Mouse (Mus musculus): ENCODE measurements around the gene Hook2.
A peak's percentile ranks its signal among the peaks of the same experiment; 100 is the strongest.

The Hook2 gene

DNA sequence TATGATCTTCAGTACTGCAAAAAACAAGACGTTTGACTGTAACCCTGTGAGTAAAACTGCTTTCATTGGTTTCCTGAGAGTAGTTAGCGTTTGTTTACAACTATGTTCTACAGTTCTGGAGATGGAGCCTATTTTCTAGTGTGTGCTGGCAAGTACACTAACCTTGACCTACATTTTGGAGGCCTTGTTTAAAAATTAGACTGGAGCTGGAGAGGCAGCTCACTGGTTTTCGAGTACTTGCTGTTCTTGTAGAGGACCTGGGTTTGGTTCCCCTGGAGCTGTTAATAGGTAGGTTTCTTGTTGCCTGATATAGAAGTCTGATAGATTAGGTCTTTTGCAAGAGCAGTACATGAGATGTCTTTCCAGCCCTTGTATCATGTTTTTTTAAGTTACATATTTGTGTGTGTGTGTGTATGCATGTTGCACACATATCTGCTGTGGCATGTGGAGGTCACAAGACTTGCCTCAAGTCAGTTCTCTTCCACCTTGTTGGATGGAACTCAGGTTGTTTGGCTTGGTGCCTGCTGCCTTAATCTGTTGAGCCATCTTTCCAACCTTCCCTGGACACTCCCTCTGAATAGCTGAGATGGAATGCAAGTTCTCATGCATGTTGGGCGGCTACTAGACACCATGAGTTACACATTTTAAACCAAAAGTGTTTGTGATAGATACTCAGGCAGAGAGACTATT, 42.4 kb downstream of the Hook2 start:
- DNase-seq (ENCODE audit: low read depth): no peak

DNA sequence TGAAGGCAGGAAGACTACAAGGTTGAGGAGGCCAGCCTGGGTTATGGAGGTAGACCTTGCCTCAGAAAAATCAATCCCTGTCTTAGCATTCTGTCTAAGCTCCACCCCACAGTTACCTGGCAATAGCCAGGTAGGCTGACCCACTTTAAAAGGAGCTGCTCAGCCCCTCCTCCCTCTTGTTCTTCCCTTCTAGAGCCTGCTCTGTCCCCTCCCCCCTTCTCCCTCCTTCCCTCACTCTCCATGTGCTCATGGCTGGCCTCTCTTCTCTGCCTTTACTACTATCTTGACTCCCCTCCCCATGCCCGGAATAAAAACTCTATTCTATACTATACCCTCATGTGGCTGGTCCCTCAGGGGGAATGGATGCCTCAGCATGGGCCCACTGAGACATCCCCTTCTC, 43.5 kb downstream of the Hook2 start:
- DNase-seq (ENCODE audit: low read depth): no peak

DNA sequence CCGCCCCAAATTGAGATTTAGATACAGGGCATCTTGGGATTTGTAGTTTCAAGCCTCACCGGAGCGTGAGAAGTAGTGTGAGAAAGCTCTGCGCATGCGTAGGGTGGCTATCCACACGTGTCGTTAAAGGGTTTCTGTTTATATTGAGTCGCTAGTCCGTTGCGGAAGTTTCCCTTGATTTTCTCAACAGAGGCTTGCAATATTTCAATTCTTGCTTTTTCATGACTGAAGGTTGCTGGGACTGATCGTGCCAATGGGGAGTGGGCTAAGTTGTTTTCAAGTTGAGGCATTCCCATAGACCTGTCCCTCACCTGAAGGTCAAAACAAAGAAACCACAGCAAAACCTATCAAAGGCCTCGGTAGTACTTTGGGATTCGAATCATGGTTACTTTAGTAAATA, 44.4 kb downstream of the Hook2 start:
- no peak for DNase-seq (ENCODE audit: low read depth)

DNA sequence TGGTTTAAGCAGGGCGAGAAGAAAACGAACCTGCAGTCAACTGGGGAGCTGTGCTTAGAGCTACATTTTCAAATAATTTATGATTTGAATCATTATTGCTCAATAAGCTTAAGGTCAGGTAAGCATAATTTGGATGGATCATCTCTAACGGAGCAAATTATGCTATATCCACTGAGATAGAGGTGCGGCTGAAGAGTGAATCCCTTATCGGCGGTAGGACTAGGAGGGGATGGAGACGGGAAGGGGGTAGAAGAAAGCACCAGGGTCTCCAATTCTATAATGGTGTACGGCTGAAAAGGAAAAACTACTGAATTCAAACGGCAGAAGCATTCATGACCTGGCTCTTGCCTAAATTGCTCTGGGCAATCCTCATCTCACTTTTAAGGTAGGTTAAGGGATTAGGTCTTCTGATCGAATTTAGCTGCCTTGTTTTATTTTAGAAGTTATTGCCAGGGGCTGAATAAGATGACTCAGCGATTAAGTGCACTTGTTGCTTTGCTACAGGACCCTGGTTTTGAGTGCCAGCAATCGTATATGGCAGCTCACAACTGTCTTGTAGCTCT, 44.8 kb downstream of the Hook2 start:
- no peak for DNase-seq (ENCODE audit: low read depth)

DNA sequence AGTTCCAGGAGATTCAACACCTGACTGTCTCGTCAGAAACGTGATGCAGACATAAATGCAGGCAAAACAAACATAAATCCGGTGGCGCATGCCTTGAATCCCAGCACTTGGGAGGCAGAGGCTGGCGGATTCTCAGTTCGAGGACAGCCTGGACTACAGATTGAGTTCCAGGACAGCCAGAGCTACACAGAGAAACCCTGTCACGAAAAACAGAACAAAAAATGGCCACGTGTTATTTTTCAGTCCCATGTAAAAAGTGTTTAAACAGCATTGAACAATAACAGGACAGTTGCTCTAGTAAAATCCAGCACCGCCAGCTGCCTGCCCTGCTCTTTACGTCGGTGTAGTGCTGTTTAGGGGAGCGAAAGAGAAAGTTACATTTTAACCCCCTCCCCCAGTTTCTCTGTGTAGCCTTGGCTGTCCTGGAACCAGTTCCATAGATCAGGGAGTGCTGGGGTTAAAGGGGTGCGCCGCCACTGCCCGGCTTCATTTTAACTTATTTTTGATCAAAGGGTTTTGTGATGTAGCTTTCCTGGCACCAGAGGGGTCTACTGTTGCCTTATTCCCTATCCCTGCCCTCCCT, 45.4 kb downstream of the Hook2 start:
- DNase-seq (ENCODE audit: low read depth): peak; percentile 68

DNA sequence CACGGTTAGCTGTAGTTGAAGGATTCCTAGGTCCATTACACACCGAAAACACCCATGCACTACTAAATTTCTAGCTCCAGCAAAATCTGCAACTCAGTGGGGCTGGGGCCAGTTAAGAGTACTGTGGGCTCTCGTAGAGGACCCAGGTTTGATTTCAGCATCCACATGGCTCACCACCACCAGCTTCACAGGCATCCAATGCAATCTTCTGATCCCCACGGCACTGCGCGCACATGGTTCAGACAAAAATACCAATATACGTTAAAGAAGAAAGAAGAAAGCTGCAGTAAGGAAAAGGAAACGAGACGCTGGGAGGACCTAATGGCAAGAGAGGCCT, 45.9 kb downstream of the Hook2 start:
- DNase-seq (ENCODE audit: low read depth): no peak

DNA sequence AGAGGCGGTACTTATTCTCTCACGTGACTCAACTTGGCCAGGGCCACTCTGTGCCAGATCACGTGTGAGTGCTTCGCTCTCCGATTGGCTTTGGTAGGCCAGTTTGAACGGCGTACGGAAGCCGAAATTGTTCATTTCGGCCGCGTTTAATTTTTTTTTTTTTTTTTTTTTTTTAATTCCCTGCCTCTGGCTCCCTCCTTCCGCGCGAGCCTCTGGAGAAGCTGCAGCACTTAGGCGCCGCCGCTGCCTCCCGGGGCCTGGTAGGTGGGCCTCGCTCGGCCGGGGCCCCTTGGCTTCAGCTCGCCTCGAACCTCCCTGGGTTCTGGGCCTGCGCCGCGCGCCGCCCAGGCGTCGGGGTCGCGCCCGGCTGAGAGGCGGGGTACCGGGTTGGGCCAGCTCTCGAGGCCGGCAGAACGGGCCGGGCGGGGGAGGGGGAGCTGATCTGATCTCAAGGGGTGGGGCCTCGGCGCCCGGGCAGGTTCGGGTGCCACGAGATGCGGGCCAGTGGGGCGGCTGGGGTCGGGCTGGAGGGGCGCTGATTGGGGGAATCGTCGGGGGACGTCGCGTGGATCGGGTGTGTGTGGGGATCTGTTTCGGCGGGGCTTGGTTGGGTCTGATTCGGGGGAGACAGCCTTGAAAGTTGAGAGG, 46.4 kb downstream of the Hook2 start, which contains the start of gene Tnpo2:
Tnpo2 (plus strand) TSS at position 198 of the 648 bp plus-strand sequence.
- DNase-seq (ENCODE audit: low read depth): peak; percentile 99

DNA sequence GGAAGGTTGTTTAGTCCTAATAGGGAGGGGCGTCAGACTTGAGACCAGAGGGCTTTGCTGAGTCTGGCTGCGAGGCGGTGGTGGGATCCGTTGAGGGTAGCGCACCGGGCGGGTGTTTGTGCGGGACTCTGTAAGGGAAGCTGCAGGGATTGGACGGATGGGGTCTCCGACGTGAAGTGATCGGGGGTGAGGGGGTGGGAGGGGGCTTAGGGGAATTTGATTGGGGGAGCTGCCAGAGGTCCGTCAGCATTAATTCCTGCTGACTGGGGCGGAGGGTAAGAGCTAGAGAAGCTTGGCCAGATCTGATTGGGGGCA, 46.9 kb downstream of the Hook2 start:
- DNase-seq (ENCODE audit: low read depth): no peak

DNA sequence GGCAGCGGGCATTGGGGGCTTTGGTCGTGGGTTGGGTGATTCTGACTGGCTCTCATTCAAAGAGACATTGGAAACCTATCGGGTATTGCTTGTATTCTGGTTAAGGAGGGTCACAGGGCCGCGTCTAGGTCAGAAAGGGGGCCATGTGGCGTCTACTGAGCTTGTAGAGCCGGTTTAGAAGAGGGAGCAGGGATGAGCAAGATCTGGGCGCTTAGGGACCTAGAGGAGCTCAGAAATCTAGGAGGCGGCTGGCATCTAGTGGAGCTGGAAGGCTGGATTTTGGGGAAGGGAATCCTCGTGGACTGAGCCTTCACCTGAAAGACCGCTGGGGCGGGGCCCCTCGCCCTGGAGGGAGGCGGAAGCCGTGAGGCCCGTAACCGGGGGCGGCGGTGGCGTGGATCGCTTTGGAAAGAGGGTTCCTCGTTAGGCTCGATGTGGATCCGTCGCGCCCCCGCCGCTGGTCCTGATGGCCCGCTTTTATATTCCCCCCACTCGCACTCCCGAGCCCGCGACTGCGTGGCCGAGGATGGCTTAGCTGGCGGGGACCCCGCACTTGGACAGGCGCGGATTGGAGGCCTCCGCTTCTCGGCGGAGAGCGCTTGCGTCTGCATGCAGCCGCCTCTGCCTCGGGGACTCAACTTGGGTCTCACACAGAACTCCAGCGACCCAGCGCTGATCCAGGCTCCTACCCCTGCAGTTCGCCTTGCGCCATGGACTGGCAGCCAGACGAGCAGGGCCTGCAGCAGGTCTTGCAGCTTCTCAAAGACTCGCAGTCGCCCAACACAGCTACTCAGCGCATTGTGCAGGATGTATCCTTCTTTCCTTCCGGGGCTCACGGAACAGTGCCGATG, 47.5 kb downstream of the Hook2 start:
- DNase-seq (ENCODE audit: low read depth): peak; percentile 56

DNA sequence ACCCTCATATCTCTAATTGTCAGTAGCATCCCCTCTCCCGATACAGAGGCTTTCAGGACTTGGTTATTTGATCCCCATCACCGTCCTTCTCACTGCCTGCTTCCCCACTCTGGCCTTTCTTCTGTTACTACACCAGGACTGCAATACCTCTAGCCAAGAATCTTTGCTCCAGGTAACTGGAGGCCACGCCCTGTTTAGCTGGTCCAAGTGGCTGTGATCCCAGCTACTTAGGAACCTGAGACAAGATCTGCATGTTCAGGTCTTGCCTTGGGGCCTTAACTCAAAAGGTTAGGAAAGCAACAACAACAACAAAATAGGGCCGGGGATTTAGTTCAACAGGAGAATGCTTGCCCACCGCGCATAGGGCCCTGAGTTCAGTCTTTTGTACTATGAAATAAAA, 53.2 kb downstream of the Hook2 start:
- no peak for DNase-seq (ENCODE audit: low read depth)

All from 416B (cell line).